Mouse (Mus musculus): ENCODE measurements at regions not wholly inside any gene's neighbourhood (a gene's known extent, or its start where the extent isn't known, plus 50 kb on each side); places are given as distances from the start of the nearest gene placed in this dataset.

DNA sequence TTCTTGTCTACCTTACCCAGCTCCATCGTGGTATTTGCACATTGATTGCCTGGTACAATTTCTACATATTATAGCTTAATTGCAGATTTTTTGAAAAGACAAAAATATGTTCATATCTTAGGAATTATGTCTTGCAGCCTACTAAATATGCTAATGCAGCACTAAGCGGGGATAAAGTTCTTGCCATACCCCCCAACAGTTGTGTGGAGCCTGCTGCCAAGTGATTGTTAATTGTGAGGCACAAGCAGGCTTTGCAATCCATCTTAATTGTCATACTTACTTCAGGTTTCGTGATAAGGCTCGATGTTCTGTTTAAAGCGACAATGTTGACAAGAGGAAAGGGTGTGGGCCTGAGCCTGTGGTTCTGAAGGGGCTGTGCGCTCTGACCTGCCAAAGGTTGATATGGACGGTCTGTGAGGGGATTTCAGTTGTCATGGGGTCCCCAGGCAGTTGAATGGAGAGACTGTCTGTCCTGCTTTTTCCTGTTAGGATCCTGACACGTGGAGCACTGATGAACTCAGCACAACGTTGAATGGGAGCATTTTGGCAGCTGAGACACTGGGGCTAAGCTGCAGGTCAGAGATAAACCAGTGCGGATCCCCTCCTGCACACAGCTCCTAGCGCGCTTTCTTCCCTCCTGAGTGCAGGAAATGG is 54.5 kb upstream of the Zeb2 start:
- H3K9ac ChIP-seq (replicated peaks), result no peak overlapping the region
- no peaks in the 10 kb centered on the region for H3K27me3 ChIP-seq (ENCODE audit: insufficient read depth, low read length)
- H3K9me3 ChIP-seq (ENCODE audit: low read length), result peaks cover 4% of the 10 kb centered on the region
- 35% methylated on average over 12 of the region's 12 CpGs for whole genome bisulfite sequencing (ENCODE audit: insufficient replicate concordance)
- H3K4me3 ChIP-seq (ENCODE audit: low read depth, low read length), result no peak overlapping the region
- peak overlapping the region; percentile 45 for H3K4me2 ChIP-seq (ENCODE audit: low read depth, low read length)
- TF ChIP-seq CTCF (IDR thresholded peaks at IDR 0.05; ENCODE audit: low read depth), result no peak
- TF ChIP-seq EP300 (IDR thresholded peaks at IDR 0.05; ENCODE audit: low read depth), result peak; percentile 83
- ATAC-seq (peak; percentile 94), DNase-seq (peak; percentile 37)
- no peaks in the 10 kb centered on the region for H3K36me3 ChIP-seq (replicated peaks; ENCODE audit: insufficient read depth, low read length)
- peak overlapping the region; percentile 55; the same call in 1 of the 2 replicates for H3K27ac ChIP-seq (ENCODE audit: low read depth)
- peaks cover 5% of the 10 kb centered on the region for H3K4me1 ChIP-seq (ENCODE audit: insufficient read depth)

DNA sequence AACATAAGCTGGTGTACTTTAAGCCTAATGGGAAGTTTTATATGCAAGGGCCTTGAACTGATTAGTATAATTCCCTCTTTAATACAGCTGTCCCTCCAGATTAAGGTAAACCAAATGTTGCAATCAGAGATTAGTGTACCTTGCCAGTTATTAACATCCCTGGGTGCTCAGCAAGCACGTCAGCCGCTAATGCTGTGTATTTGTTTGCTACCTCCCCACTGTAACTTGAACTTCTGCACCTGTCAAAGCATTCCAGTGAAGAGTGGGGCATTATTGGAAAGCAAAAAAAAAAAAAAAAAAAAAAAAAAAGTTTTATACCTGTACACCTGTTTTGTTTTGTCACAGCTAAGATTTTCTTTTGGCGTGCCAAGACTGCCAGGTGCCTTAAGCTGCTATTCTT is 53.1 kb upstream of the Zeb2 start:
- Histone ChIP-seq H3K9me3 (ENCODE audit: low read length) (peaks cover 3% of the 10 kb centered on the region), H3K27ac (ENCODE audit: low read depth) (no peak overlapping the region), H3K4me1 (ENCODE audit: insufficient read depth) (peaks cover 5% of the 10 kb centered on the region), H3K36me3 (replicated peaks; ENCODE audit: insufficient read depth, low read length) (no peaks in the 10 kb centered on the region), H3K4me2 (ENCODE audit: low read depth, low read length) (no peak overlapping the region), H3K27me3 (ENCODE audit: insufficient read depth, low read length) (no peaks in the 10 kb centered on the region), H3K9ac (replicated peaks) (no peak overlapping the region), H3K4me3 (ENCODE audit: low read depth, low read length) (no peak overlapping the region)
- WGBS (ENCODE audit: insufficient replicate concordance), result 61% methylated on average over 3 of the region's 3 CpGs
- no peak for ATAC-seq
- no peak for DNase-seq
- no peak for TF ChIP-seq CTCF (IDR thresholded peaks at IDR 0.05; ENCODE audit: low read depth)
- TF ChIP-seq EP300 (IDR thresholded peaks at IDR 0.05; ENCODE audit: low read depth), result no peak

DNA sequence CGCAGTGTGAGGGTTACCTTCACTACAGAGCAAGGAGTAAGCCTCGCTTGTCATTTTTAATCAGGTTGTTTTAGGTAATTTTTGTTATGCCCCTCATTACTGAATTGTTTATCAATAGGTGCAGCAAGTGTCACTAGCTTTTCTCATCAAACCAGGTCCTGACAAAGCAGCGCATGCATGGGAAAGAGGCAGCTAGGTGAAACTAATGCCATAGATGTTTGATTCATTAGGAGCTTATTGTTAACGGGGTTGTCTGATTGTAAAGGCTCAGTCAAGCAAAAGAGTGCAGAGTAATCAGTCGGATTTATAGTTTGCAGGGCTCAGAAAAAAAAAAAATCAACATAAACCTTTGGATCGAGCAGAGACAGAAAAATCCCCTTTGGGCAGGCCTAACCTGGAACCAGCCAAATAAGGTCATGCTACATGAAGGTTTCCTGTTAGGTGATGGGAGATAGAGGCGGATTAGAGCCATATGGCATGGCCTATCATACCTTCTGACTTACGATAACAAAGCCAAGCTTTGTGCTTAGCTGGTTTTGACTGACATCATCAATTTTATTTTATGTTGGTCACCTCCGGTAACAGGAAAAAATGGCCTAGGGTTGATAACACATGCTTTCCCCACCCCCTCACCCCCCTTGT is 52.4 kb upstream of the Zeb2 start:
- Histone ChIP-seq H3K27me3 (ENCODE audit: insufficient read depth, low read length) (no peaks in the 10 kb centered on the region), H3K4me2 (ENCODE audit: low read depth, low read length) (no peak overlapping the region), H3K36me3 (replicated peaks; ENCODE audit: insufficient read depth, low read length) (no peaks in the 10 kb centered on the region), H3K9me3 (ENCODE audit: low read length) (no peaks in the 10 kb centered on the region), H3K4me1 (ENCODE audit: insufficient read depth) (peaks cover 5% of the 10 kb centered on the region), H3K27ac (ENCODE audit: low read depth) (no peak overlapping the region), H3K4me3 (ENCODE audit: low read depth, low read length) (no peak overlapping the region), H3K9ac (replicated peaks) (no peak overlapping the region)
- WGBS (ENCODE audit: insufficient replicate concordance), result 60% methylated on average over 9 of the region's 9 CpGs
- no peak for TF ChIP-seq EP300 (IDR thresholded peaks at IDR 0.05; ENCODE audit: low read depth)
- TF ChIP-seq CTCF (IDR thresholded peaks at IDR 0.05; ENCODE audit: low read depth), result no peak
- ATAC-seq (no peak), DNase-seq (no peak)

DNA sequence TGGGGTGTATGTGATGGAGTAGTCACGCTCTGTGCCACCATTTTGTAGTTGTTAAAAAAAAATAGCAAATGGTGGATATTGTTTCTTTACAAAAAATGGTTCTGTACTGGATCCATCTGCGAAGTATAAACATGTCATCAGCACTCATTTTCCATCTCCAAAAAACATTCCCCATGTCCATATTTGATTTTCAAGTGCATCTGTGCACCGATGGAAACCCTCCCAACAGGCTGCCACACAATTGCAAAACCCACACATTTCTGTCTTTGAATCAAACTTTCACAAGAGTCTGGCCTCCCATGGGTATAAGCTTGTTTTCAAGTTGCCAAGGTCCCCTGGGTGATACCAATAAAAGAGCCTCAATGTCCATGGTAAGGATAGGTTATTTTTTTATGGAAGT is 51.4 kb upstream of the Zeb2 start:
- Histone ChIP-seq H3K4me1 (ENCODE audit: insufficient read depth) (peaks cover 5% of the 10 kb centered on the region), H3K27ac (ENCODE audit: low read depth) (no peak overlapping the region), H3K9me3 (ENCODE audit: low read length) (no peaks in the 10 kb centered on the region), H3K36me3 (replicated peaks; ENCODE audit: insufficient read depth, low read length) (no peaks in the 10 kb centered on the region), H3K27me3 (ENCODE audit: insufficient read depth, low read length) (no peaks in the 10 kb centered on the region), H3K4me3 (ENCODE audit: low read depth, low read length) (no peak overlapping the region), H3K9ac (replicated peaks) (no peak overlapping the region), H3K4me2 (ENCODE audit: low read depth, low read length) (no peak overlapping the region)
- no peak for TF ChIP-seq CTCF (IDR thresholded peaks at IDR 0.05; ENCODE audit: low read depth)
- no peak for TF ChIP-seq EP300 (IDR thresholded peaks at IDR 0.05; ENCODE audit: low read depth)
- DNase-seq (no peak), ATAC-seq (no peak)
- WGBS (ENCODE audit: insufficient replicate concordance), result 90% methylated on average over 3 of the region's 3 CpGs
